Mouse (Mus musculus): ENCODE data around the gene Ect2l.

DNA sequence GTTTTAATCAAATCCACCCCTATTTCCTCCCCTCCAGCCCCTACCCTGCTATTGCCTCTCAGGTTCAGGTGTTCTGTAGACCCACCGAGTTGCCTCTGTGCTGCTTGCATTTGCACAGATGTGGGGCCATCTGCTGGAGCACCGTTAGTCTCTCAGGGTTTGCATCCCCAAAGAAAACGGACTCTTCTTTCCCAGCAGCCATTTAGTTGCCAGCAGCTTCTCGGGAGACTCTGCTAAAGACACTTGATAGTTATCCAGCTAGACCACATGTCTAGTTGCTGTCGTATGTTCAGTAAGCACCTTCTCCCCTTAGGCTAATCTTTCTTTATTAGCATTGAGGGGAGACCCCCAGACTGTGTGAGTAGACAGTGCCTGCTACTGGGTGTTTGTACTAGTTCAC, 108.5 kb downstream of the Ect2l start:
- TF ChIP-seq POLR2A (IDR thresholded peaks at IDR 0.05; ENCODE audit: borderline replicate concordance, control insufficient read depth, low read depth, low read length) (no peak), CTCF (IDR thresholded peaks at IDR 0.05; ENCODE audit: control insufficient read depth, insufficient read depth, low read length) (no peak)
